Mouse (Mus musculus): ENCODE measurements around the gene Erich6b. TPM values are rescaled to one million over a fixed set of nuclear protein-coding genes. Genes with fewer than 3 reads are reported as not detected.

The Erich6b gene
- not detected in 2 replicates for polyA plus RNA-seq (2012; ENCODE audit: insufficient read depth, insufficient read length, missing spikeins)

- no peak within 1 kb of the TSS for H3K27ac ChIP-seq (replicated peaks; ENCODE audit: low read depth, low read length)
- no peak within 1 kb of the TSS for H3K4me3 ChIP-seq (ENCODE audit: insufficient read depth, low read depth, low read length)
- H3K4me1 ChIP-seq (ENCODE audit: control insufficient read depth, insufficient read depth, insufficient read length, low read length): no peaks in the 10 kb centered on the region
Observed at GRCm38 (mm10) chr14:75642080-75642479, at the start of gene Erich6b. Gene Erich6b, plus strand, starts transcription at chr14:75642259.

DNA sequence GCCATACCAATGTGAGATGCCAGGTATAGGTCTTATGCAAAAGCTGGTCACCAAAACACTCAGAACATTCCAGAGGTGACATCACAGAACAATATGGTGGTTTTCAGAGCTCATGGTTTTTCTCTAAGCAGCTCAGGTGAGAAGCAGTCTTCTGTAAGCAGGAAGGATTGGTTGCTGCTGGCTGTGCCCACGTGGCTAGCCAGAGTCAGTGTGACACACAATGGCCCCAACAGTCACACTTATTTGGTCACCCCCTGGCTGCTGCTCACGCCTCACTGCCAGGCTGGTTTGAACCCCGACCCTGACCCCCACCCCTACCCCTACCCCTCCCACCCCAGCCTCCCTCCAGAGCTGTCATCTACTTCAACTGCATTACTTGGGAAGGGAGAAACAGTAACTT is 49.1 kb upstream of the Erich6b start, which contains the start of gene Spert:
Spert (minus strand) TSS at position 139 of the 400 bp plus-strand sequence.
- Histone ChIP-seq H3K4me3 (ENCODE audit: insufficient read depth, low read depth, low read length) (no peak within 1 kb of the TSS), H3K4me1 (ENCODE audit: control insufficient read depth, insufficient read depth, insufficient read length, low read length) (no peaks in the 10 kb centered on the region), H3K27ac (replicated peaks; ENCODE audit: low read depth, low read length) (no peak within 1 kb of the TSS)

DNA sequence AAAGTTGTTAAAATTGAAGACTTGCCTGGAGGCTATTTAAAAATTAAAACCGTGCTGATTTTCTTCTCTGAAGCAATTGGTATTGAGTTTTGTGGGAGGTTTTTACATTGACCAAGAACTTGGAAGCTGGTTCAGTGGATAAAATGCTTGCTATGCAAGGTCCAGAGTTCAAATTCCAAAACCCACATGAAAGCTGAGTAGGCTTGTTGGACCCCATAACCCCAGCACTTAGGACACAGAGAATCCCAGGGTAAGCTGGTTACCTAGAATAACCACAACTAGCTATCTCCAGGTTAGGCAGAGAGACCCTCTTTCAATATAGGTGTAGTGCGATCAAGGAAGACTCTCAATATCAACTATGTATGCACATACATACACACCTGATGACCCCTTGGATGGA is 32.9 kb upstream of the Erich6b start:
- H3K27ac ChIP-seq (replicated peaks; ENCODE audit: low read depth, low read length): no peak overlapping the region
- no peaks in the 10 kb centered on the region for H3K4me1 ChIP-seq (ENCODE audit: control insufficient read depth, insufficient read depth, insufficient read length, low read length)
- no peak overlapping the region for H3K4me3 ChIP-seq (ENCODE audit: insufficient read depth, low read depth, low read length)

GRCm38 (mm10) chr14:75616375-75616774 is 25.7 kb upstream of the Erich6b start:
- H3K4me3 ChIP-seq (ENCODE audit: insufficient read depth, low read depth, low read length): no peak overlapping the region
- H3K27ac ChIP-seq (replicated peaks; ENCODE audit: low read depth, low read length): no peak overlapping the region
- H3K4me1 ChIP-seq (ENCODE audit: control insufficient read depth, insufficient read depth, insufficient read length, low read length): no peaks in the 10 kb centered on the region

- Histone ChIP-seq H3K4me3 (ENCODE audit: insufficient read depth, low read depth, low read length) (no peak overlapping the region), H3K4me1 (ENCODE audit: control insufficient read depth, insufficient read depth, insufficient read length, low read length) (no peaks in the 10 kb centered on the region), H3K27ac (replicated peaks; ENCODE audit: low read depth, low read length) (no peak overlapping the region)
Observed at GRCm38 (mm10) chr14:75622984-75623383, 19.1 kb upstream of the Erich6b start.

DNA sequence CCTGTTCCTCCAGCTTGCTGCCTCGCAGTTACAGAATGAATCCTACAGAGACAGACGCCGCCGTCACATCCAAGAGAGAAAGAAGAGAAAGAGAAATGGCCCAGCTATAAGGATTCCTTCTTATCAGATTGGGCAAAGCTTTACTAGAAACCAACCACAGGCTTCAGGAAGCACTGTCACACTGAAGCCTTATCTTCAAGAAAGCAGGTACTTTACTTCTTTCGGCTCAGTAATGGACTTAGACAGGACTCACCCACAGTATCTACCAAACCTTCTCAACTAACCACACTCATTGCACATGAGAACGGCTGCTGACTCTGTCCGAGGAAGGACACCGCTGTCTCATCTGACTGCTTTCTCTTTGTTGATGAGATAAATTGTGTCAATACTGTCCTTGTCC is 13.2 kb upstream of the Erich6b start:
- Histone ChIP-seq H3K4me3 (ENCODE audit: insufficient read depth, low read depth, low read length) (no peak overlapping the region), H3K27ac (replicated peaks; ENCODE audit: low read depth, low read length) (no peak overlapping the region), H3K4me1 (ENCODE audit: control insufficient read depth, insufficient read depth, insufficient read length, low read length) (no peaks in the 10 kb centered on the region)

- no peaks in the 10 kb centered on the region for H3K4me1 ChIP-seq (ENCODE audit: control insufficient read depth, insufficient read depth, insufficient read length, low read length)
- H3K27ac ChIP-seq (replicated peaks; ENCODE audit: low read depth, low read length): no peak overlapping the region
- H3K4me3 ChIP-seq (ENCODE audit: insufficient read depth, low read depth, low read length): no peak overlapping the region
Observed at GRCm38 (mm10) chr14:75635350-75635749, 6.7 kb upstream of the Erich6b start.

DNA sequence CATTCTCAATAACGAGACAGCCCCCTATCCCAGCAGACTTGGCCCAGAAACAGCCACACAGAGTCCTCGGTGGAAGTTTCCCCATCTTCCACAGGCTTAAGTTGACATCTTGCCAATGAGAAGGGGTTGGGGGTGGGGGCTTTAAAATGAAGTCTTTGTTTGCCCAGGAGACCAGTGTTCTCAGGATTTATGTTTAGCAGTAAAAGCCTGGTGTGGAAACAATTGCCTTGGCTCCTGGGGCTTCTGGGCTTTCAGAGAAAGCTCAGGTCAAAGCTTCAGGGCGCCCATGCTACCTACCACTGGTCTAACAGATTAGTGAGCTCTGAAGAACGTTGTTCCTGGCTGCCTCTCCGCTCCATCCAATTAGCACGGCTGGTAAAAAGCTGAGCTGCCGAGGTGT is 6.0 kb upstream of the Erich6b start:
- Histone ChIP-seq H3K27ac (replicated peaks; ENCODE audit: low read depth, low read length) (no peak overlapping the region), H3K4me3 (ENCODE audit: insufficient read depth, low read depth, low read length) (no peak overlapping the region), H3K4me1 (ENCODE audit: control insufficient read depth, insufficient read depth, insufficient read length, low read length) (no peaks in the 10 kb centered on the region)

DNA sequence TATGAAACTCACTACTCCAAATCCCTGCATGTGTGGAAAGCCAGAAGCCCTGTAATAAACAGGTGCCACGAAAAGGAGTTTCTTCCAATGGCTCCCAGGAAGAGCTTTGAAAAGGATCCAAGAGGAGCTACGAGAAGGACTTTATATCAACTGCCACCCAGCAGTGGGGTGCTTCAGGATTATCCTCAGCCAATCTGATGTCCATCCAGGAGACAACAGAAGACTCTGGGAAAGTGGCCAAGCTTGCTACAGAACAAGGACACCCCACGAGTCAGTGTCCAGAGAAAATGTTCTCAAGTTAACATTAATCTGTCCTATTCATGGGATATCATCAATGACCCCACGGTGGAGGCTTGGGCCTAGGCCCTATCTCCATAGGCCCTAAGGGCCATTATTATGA is 4.4 kb upstream of the Erich6b start:
- Histone ChIP-seq H3K4me1 (ENCODE audit: control insufficient read depth, insufficient read depth, insufficient read length, low read length) (no peaks in the 10 kb centered on the region), H3K27ac (replicated peaks; ENCODE audit: low read depth, low read length) (no peak overlapping the region), H3K4me3 (ENCODE audit: insufficient read depth, low read depth, low read length) (no peak overlapping the region)

- no peaks in the 10 kb centered on the region for H3K4me1 ChIP-seq (ENCODE audit: control insufficient read depth, insufficient read depth, insufficient read length, low read length)
Observed at GRCm38 (mm10) chr14:75640846-75641245, 1.2 kb upstream of the Erich6b start.

GRCm38 (mm10) chr14:75641369-75641768 is 690 bp upstream of the Erich6b start:
- H3K4me3 ChIP-seq (ENCODE audit: insufficient read depth, low read depth, low read length): no peak overlapping the region
- H3K4me1 ChIP-seq (ENCODE audit: control insufficient read depth, insufficient read depth, insufficient read length, low read length): no peaks in the 10 kb centered on the region
- H3K27ac ChIP-seq (replicated peaks; ENCODE audit: low read depth, low read length): no peak overlapping the region

More at GRCm38 (mm10) chr14:75640846-75641245, 1.2 kb upstream of the Erich6b start:
- Histone ChIP-seq H3K4me3 (ENCODE audit: insufficient read depth, low read depth, low read length) (no peak overlapping the region), H3K27ac (replicated peaks; ENCODE audit: low read depth, low read length) (no peak overlapping the region)

GRCm38 (mm10) chr14:75645461-75645860 is 3.4 kb downstream of the Erich6b start:
- H3K27ac ChIP-seq (replicated peaks; ENCODE audit: low read depth, low read length): no peak overlapping the region
- H3K4me1 ChIP-seq (ENCODE audit: control insufficient read depth, insufficient read depth, insufficient read length, low read length): no peaks in the 10 kb centered on the region

GRCm38 (mm10) chr14:75646060-75646459 is 4.0 kb downstream of the Erich6b start:
- Histone ChIP-seq H3K4me1 (ENCODE audit: control insufficient read depth, insufficient read depth, insufficient read length, low read length) (no peaks in the 10 kb centered on the region), H3K4me3 (ENCODE audit: insufficient read depth, low read depth, low read length) (no peak overlapping the region), H3K27ac (replicated peaks; ENCODE audit: low read depth, low read length) (no peak overlapping the region)

More at GRCm38 (mm10) chr14:75645461-75645860, 3.4 kb downstream of the Erich6b start:
- no peak overlapping the region for H3K4me3 ChIP-seq (ENCODE audit: insufficient read depth, low read depth, low read length)

- Histone ChIP-seq H3K4me1 (ENCODE audit: control insufficient read depth, insufficient read depth, insufficient read length, low read length) (no peaks in the 10 kb centered on the region), H3K4me3 (ENCODE audit: insufficient read depth, low read depth, low read length) (no peak overlapping the region), H3K27ac (replicated peaks; ENCODE audit: low read depth, low read length) (no peak overlapping the region)
Observed at GRCm38 (mm10) chr14:75646968-75647829, 5.1 kb downstream of the Erich6b start.

- no peak overlapping the region for H3K4me3 ChIP-seq (ENCODE audit: insufficient read depth, low read depth, low read length)
- no peak overlapping the region for H3K27ac ChIP-seq (replicated peaks; ENCODE audit: low read depth, low read length)
- H3K4me1 ChIP-seq (ENCODE audit: control insufficient read depth, insufficient read depth, insufficient read length, low read length): no peaks in the 10 kb centered on the region
Observed at GRCm38 (mm10) chr14:75660936-75661335, 18.9 kb downstream of the Erich6b start.

DNA sequence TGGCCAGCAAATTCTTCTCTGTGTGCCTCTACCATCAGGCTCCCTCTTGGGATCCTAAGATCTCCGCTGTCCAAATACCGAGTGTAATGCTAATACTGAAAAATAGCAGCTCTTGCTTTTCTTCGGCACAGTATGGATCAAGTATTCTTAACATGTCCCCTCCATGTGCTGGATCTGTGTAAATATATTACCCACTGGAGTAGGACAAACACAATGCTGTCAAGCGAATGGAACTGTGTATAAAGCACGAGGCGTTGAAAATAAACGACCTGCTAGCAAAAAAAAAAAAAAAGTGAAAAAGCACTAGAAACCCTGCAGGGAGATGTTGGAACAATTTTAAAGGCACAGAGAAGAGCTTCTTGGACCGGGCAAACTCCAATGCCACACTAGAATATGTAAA is 19.5 kb downstream of the Erich6b start:
- H3K4me3 ChIP-seq (ENCODE audit: insufficient read depth, low read depth, low read length): no peak overlapping the region
- H3K4me1 ChIP-seq (ENCODE audit: control insufficient read depth, insufficient read depth, insufficient read length, low read length): no peaks in the 10 kb centered on the region
- H3K27ac ChIP-seq (replicated peaks; ENCODE audit: low read depth, low read length): no peak overlapping the region
